Mouse (Mus musculus): ENCODE measurements around the gene Ugt1a6b. TPM values are rescaled to one million over a fixed set of nuclear protein-coding genes. Genes with fewer than 3 reads are reported as not detected.

Gene Ugt1a6b
- polyA plus RNA-seq, 2 experiments: 0.24 to 1.0 TPM

DNA sequence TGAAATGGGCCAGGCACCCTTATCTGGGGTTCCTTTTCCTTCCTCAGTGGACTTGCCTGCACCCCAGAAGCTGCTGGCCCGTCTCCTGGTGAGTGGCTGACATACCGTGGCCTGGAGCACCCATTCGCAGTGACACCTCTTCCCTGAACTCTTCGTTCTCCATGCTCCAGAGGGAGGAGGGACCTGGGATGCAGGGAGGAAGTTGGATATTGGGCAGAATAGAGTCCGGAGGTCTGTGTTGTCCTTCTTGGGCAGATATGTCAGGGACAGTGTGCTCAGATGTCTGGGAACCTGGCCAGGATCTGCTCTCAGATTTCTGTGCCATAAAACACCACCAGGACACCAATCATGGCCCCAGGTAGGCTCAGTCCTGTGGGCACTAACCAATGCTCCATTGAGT lies 137.0 kb downstream of the Ugt1a6b start:
- ATAC-seq (ENCODE audit: low FRiP score, low read depth): no peak
- no peak for DNase-seq (ENCODE audit: low spot score)
- no peak overlapping the region for H3K4me3 ChIP-seq (replicated peaks; ENCODE audit: low read length)
- H3K27ac ChIP-seq (replicated peaks; ENCODE audit: low read depth, low read length): no peak overlapping the region
- H3K9me3 ChIP-seq (ENCODE audit: control insufficient read depth, low read length): peaks cover 93% of the 10 kb centered on the region
- no peak for TF ChIP-seq POLR2A (IDR thresholded peaks at IDR 0.05; ENCODE audit: borderline replicate concordance, extremely low read depth, insufficient read depth, insufficient read length)
- no peaks in the 10 kb centered on the region for H3K4me1 ChIP-seq (ENCODE audit: control insufficient read depth, insufficient read depth, low read length)
- no peaks in the 10 kb centered on the region for H3K27me3 ChIP-seq (ENCODE audit: control insufficient read depth, insufficient read depth, low read length)
- 70% methylated on average over 5 of the region's 5 CpGs for WGBS
- no peak overlapping the region for H3K9ac ChIP-seq (ENCODE audit: low read depth, low read length, severe bottlenecking)
- H3K36me3 ChIP-seq (ENCODE audit: control insufficient read depth, insufficient read depth, low read length): no peaks in the 10 kb centered on the region
- no peak overlapping the region for H3K4me2 ChIP-seq (replicated peaks; ENCODE audit: low read depth, low read length, severe bottlenecking)

GRCm38 (mm10) chr1:88240579-88240978 lies 137.5 kb downstream of the Ugt1a6b start:
- DNase-seq (ENCODE audit: low spot score) (no peak), ATAC-seq (ENCODE audit: low FRiP score, low read depth) (no peak)
- no peak for TF ChIP-seq POLR2A (IDR thresholded peaks at IDR 0.05; ENCODE audit: borderline replicate concordance, extremely low read depth, insufficient read depth, insufficient read length)
- Histone ChIP-seq H3K27ac (replicated peaks; ENCODE audit: low read depth, low read length) (no peak overlapping the region), H3K4me3 (replicated peaks; ENCODE audit: low read length) (no peak overlapping the region), H3K4me2 (replicated peaks; ENCODE audit: low read depth, low read length, severe bottlenecking) (no peak overlapping the region), H3K9me3 (ENCODE audit: control insufficient read depth, low read length) (peaks cover 93% of the 10 kb centered on the region), H3K4me1 (ENCODE audit: control insufficient read depth, insufficient read depth, low read length) (no peaks in the 10 kb centered on the region), H3K27me3 (ENCODE audit: control insufficient read depth, insufficient read depth, low read length) (no peaks in the 10 kb centered on the region), H3K36me3 (ENCODE audit: control insufficient read depth, insufficient read depth, low read length) (no peaks in the 10 kb centered on the region), H3K9ac (ENCODE audit: low read depth, low read length, severe bottlenecking) (no peak overlapping the region)
- WGBS: 75% methylated on average over 4 of the region's 4 CpGs

DNA sequence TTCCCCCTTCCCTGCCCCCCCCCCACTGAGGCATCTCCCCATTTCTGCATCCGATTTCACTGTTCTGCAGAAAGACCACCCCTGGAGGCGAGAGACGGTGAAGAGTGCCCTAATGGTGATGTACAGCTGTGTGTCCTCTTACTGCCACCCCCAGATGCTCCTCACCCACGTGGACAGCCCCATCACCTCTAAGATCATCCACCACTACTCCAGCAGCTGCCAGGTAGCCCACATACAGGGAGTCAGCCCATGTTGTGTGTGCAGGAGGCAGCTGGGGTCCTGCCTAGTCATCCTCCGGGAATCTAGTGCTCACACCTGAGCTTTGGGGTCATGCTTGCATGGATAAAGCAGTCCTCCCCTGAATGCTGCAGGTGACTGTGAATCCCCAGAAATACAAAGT lies 140.8 kb downstream of the Ugt1a6b start:
- Histone ChIP-seq H3K9ac (ENCODE audit: low read depth, low read length, severe bottlenecking) (no peak overlapping the region), H3K27ac (replicated peaks; ENCODE audit: low read depth, low read length) (no peak overlapping the region), H3K4me2 (replicated peaks; ENCODE audit: low read depth, low read length, severe bottlenecking) (no peak overlapping the region), H3K9me3 (ENCODE audit: control insufficient read depth, low read length) (peaks cover 94% of the 10 kb centered on the region), H3K27me3 (ENCODE audit: control insufficient read depth, insufficient read depth, low read length) (no peaks in the 10 kb centered on the region), H3K4me3 (replicated peaks; ENCODE audit: low read length) (no peak overlapping the region), H3K4me1 (ENCODE audit: control insufficient read depth, insufficient read depth, low read length) (no peaks in the 10 kb centered on the region), H3K36me3 (ENCODE audit: control insufficient read depth, insufficient read depth, low read length) (no peaks in the 10 kb centered on the region)
- ATAC-seq (ENCODE audit: low FRiP score, low read depth) (no peak), DNase-seq (ENCODE audit: low spot score) (no peak)
- 60% methylated on average over 5 of the region's 5 CpGs for WGBS
- TF ChIP-seq POLR2A (IDR thresholded peaks at IDR 0.05; ENCODE audit: borderline replicate concordance, extremely low read depth, insufficient read depth, insufficient read length): no peak

DNA sequence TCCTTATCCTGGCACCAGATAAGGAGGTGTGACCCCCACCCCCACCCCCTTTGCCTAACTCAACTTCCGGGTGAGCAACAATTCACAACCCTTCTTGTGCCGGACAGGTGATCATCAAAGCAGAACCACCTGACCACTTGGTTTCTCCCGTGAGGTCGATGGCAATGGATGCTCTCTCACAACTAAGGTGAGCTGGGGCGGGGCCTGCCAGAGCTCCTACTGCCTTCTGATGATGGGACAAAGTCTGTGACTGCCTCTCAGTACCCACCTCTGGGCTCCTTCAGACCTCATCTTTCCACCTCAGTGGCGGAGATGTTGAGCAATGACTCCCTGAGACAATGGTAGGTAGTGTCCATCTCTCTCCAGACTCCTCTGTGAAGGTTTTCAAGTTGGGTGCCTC lies 142.8 kb downstream of the Ugt1a6b start:
- no peaks in the 10 kb centered on the region for H3K4me1 ChIP-seq (ENCODE audit: control insufficient read depth, insufficient read depth, low read length)
- no peak overlapping the region for H3K4me3 ChIP-seq (replicated peaks; ENCODE audit: low read length)
- peaks cover 94% of the 10 kb centered on the region for H3K9me3 ChIP-seq (ENCODE audit: control insufficient read depth, low read length)
- no peaks in the 10 kb centered on the region for H3K27me3 ChIP-seq (ENCODE audit: control insufficient read depth, insufficient read depth, low read length)
- no peak for TF ChIP-seq POLR2A (IDR thresholded peaks at IDR 0.05; ENCODE audit: borderline replicate concordance, extremely low read depth, insufficient read depth, insufficient read length)
- H3K27ac ChIP-seq (replicated peaks; ENCODE audit: low read depth, low read length): no peak overlapping the region
- H3K9ac ChIP-seq (ENCODE audit: low read depth, low read length, severe bottlenecking): no peak overlapping the region
- no peaks in the 10 kb centered on the region for H3K36me3 ChIP-seq (ENCODE audit: control insufficient read depth, insufficient read depth, low read length)
- DNase-seq (ENCODE audit: low spot score) (no peak), ATAC-seq (ENCODE audit: low FRiP score, low read depth) (no peak)
- no peak overlapping the region for H3K4me2 ChIP-seq (replicated peaks; ENCODE audit: low read depth, low read length, severe bottlenecking)
- 75% methylated on average over 6 of the region's 6 CpGs for WGBS

DNA sequence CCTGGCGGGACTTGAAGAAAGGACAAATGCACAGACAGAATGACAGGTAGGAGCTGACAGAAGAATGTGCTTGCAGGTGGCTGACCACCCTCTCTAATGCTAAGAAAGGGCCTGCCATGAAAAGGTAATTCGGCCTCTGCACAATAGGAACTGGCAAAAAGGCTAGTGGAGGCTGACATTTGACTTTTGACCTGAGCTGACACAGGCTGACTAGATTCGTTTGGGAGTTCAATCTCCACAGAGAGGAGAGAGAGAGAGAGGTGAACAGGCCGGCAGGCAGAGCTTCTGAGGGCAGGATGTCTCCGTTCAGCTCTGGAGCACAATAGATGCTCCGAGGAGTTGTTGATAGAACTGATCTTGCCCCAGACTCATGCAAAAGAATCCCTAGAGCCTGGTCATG lies 143.3 kb downstream of the Ugt1a6b start:
- Histone ChIP-seq H3K9me3 (ENCODE audit: control insufficient read depth, low read length) (peaks cover 92% of the 10 kb centered on the region), H3K4me1 (ENCODE audit: control insufficient read depth, insufficient read depth, low read length) (no peaks in the 10 kb centered on the region), H3K36me3 (ENCODE audit: control insufficient read depth, insufficient read depth, low read length) (no peaks in the 10 kb centered on the region), H3K27ac (replicated peaks; ENCODE audit: low read depth, low read length) (no peak overlapping the region), H3K4me3 (replicated peaks; ENCODE audit: low read length) (no peak overlapping the region), H3K9ac (ENCODE audit: low read depth, low read length, severe bottlenecking) (no peak overlapping the region), H3K4me2 (replicated peaks; ENCODE audit: low read depth, low read length, severe bottlenecking) (no peak overlapping the region), H3K27me3 (ENCODE audit: control insufficient read depth, insufficient read depth, low read length) (no peaks in the 10 kb centered on the region)
- WGBS: 47% methylated on average over 6 of the region's 6 CpGs
- no peak for DNase-seq (ENCODE audit: low spot score)
- ATAC-seq (ENCODE audit: low FRiP score, low read depth): no peak
- no peak for TF ChIP-seq POLR2A (IDR thresholded peaks at IDR 0.05; ENCODE audit: borderline replicate concordance, extremely low read depth, insufficient read depth, insufficient read length)

- no peaks in the 10 kb centered on the region for H3K36me3 ChIP-seq (ENCODE audit: control insufficient read depth, insufficient read depth, low read length)
- no peak for DNase-seq (ENCODE audit: low spot score)
- H3K4me1 ChIP-seq (ENCODE audit: control insufficient read depth, insufficient read depth, low read length): no peaks in the 10 kb centered on the region
- no peak overlapping the region for H3K9ac ChIP-seq (ENCODE audit: low read depth, low read length, severe bottlenecking)
- ATAC-seq (ENCODE audit: low FRiP score, low read depth): no peak
- H3K9me3 ChIP-seq (ENCODE audit: control insufficient read depth, low read length): peaks cover 87% of the 10 kb centered on the region
- no peak overlapping the region for H3K27ac ChIP-seq (replicated peaks; ENCODE audit: low read depth, low read length)
- WGBS: 48% methylated on average over 2 of the region's 2 CpGs
- H3K4me3 ChIP-seq (replicated peaks; ENCODE audit: low read length): no peak overlapping the region
- no peaks in the 10 kb centered on the region for H3K27me3 ChIP-seq (ENCODE audit: control insufficient read depth, insufficient read depth, low read length)
- no peak overlapping the region for H3K4me2 ChIP-seq (replicated peaks; ENCODE audit: low read depth, low read length, severe bottlenecking)
- TF ChIP-seq POLR2A (IDR thresholded peaks at IDR 0.05; ENCODE audit: borderline replicate concordance, extremely low read depth, insufficient read depth, insufficient read length): no peak
These were observed 144.6 kb downstream of the Ugt1a6b start for GRCm38 (mm10) chr1:88247660-88248059.

Measured in limb, embryonic 14.5 days (tissue).